Mouse (Mus musculus) yolk sac, embryonic 10.5 days (tissue): ENCODE measurements around the gene Nkain4.

Source experiments
- DNase-seq: peaks from one replicate; pipeline ENCODE4 v3.0.0-alpha.2; 2017; ENCODE audit warnings: low spot score

The Nkain4 gene

DNA sequence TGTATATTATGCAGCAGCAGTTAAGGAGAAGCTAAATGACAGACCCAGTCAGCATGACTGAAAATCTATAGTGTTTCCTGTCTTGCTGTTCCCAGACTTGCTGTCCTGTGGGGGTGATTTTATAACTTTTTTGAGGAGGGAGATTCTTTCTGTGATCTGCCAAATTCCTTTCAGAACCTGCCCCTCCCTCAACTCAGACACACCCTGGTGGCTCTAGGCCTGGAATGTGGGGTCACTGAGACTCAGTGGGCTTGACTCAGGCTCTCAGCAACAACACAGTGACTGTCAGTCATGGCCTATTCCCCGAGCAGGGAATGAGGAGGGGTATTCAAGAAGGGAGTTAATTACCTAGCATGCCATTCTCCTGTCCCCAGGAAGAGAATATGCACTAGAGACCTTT is 4.6 kb downstream of the Nkain4 start:
- no peak for DNase-seq

DNA sequence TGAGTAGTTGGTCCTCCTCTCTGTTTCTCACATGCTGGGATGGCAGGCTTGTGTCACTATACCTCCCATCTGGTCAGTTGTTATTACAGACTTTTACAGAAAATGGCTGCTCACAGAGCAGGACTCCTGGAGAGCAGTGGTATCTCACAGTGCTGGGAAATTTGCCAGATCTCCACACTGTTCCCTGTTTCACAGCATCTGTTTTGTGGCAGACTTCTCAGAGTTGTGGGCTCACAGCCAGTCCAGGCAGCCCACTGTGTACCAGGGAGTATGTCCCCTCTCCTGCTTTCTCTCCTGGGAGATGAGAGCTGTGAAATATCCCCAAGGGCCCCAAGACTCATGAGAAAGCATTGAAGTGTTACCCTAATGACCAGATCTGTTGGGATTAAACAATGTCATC is 12.6 kb downstream of the Nkain4 start:
- DNase-seq, result no peak

DNA sequence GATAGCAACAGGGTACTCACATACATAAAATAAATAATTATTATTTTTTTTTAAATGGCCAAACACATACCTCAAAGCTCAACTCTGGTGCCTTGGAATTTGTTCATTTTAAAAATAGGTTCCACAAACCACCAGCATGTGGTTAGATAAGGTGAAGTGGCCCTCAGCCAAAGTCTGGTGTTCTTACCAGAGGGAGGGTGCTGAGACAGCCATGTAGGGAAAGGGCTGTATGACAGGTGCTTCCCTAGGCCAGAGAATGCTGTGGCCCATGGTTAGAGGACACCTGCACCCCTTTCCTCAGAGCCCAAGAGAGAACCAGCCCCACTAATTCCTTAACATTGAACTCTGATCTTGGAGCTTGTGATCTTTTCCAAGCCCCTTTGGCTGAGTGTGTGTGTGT is 14.3 kb downstream of the Nkain4 start:
- no peak for DNase-seq

DNA sequence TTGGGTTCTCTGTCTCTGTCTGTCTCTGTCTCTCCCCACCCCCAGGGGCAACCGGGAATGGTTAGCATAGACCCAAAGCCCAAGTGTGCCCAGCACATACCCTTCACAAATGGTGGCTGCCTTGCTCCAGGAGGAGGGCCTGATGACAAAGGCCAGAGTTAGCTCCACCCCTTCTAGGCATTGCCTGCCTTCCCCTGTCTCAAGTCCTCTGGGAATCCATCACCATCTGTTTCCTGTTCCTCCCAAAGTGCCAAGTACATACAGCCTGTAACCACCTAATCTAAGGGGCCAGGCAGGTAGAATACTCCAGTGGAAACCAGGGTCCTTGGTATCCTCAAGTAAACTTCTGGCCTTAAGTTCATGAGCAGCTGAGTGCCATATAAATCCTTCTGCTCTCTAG is 22.1 kb downstream of the Nkain4 start:
- no peak for DNase-seq

DNA sequence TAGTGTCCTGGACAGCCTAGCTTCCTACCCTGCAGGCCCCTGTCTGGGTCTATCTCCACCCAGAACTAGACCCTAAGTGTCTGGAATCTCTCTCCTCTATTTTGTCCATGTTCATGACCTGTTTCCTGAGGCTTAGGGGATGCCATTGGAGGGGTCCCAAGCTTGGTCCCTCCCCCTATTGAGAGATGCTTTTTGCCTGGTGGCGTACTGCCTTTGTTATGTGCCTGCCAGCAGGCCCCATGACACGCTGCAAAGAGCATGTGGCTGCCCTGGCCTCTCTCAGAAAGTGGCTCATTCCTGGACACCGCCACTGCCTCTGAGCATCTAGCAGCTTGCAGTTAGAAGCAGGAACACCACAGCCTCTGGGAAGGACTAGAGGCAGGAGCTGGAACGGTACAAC is 25.8 kb downstream of the Nkain4 start, which contains the start of gene Birc7:
TSS of gene Birc7 (plus strand) at position 301 of the 400 bp plus-strand sequence.
- DNase-seq, result no peak

DNA sequence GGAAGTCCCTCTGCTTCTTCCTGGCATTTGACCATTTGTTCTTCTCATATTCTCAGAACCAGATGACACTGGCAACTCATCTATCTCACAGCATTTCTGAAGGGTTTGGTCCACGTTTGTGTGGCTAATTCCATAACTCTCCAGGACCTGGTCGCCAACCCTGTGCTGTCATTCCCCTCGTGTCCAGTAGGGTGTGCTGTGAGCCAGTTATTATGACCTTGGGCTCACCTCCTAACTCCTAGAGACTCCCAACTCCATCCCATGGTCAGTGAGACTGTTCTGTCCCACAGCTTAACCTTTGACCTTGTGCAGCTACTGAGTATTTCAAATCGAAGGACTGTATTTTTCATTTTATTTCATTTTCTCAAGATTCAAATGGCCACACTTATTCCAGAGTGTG is 29.3 kb downstream of the Nkain4 start:
- peak; percentile 52 for DNase-seq

DNA sequence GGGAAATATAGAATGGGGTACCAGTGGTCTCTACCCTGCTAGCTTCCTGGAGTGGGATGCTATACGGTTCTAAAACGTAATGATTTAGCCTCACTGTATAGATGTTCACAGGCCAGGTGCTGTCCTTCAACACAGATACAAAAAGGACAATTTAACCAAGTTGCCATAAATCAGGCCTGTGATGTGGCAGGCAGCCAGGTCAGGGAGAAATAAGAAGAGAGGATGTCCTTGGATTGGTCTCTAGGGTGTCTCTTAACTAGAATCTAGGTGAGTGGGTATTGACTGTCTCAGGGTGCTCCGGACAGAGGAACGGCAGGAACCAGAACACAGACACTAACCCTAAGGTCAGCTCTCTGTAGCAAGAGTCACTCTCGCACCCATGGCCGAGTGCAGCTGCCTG is 31.8 kb downstream of the Nkain4 start:
- DNase-seq, result no peak

DNA sequence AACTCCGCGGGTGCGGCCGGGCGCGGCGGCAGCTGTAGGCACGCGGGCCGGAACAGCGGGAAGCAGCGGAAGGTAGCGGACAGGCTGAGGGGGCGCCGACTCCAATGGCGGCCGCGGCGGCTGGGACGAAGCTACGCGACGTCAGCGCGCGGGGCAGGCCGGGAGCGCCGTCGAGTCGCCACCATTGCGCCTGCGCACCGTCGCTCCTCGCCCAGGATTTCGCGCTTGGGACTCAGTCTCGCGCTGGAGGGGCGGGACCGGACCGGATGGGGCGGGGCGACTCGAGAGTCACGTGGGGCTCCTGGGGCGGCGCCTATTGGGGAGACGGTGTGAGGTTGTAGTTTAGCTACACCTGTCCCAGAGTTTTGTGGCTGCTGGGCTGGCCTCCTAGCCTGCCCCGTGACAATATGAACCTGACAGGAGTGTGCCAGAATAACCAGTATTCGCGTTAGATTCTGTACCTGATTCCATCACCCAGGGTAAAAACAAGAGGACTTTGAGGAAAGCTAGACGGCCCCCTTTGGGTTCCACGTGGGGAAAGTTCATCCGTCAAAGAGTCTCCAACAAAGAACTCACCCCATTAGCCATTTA is 33.6 kb downstream of the Nkain4 start, which contains the start of gene Ythdf1:
TSS of gene Ythdf1 (minus strand) at position 140 of the 591 bp plus-strand sequence.
- DNase-seq, result peak; percentile 96

DNA sequence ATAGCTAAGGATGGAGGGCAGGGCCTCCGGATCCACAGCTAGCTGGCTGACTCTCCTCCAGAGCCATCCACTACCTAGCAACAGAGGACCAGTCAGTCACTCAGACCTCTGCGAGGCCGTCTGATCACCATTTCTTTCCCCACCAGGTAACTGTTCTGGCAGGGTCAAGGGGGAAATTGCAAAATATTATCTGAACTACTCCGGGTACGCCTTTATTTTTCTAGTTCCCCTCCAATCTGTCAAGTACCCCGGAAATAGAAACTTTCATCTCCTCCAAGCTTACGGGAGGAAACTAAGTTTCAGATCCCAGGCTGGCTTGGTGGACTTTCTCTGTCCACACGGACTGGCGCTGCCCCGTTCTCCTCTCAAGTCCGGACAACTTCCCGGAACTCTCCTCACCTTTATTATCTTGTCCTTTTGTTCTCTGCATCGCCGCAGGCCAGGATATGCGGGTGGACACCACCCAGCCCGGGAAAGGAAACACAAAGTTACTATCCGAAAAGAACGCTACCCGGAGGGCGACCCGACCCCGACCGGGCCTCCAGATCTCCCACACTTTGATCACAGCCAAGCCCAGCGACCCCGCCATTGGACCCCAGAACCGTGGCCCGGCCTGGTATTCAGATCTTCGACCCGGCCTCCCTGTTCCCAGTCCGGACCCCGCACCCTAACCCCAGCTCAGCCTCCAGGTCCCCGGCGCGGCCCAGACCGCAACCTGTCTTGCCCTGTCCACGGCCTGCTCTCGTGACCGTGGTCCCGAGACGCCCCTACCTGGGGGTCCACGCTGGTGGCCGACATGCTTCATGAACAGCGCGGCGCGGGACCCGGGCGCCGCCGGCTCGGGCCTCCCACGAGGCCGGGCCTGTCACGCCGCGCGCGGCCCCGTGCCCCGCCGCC is 34.3 kb downstream of the Nkain4 start:
- DNase-seq, result no peak

DNA sequence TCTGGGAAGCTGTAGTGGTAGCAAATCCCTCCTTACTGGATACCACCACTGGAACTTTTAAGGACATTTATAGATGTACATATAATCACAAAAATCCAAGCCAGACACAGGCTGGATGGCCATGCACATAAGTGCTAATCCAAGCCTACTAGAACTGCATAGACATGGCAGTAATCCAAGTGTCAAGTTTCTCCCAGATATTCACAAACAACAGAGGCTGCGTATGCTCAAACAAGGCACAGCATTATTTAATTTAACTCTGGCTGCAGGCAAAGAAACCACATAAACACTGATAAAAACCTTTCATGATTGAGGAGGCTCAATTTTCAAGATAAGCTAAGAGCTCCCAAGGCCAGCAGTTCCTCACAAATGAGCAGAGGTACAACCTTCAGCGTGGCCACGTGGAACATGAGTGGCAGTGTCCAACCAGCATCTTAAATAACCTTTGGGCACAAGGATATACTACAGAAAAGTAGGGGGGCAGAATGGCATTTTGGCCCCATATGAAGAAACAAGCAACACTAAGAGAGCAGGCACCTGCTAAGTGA is 38.5 kb downstream of the Nkain4 start:
- DNase-seq, result no peak

DNA sequence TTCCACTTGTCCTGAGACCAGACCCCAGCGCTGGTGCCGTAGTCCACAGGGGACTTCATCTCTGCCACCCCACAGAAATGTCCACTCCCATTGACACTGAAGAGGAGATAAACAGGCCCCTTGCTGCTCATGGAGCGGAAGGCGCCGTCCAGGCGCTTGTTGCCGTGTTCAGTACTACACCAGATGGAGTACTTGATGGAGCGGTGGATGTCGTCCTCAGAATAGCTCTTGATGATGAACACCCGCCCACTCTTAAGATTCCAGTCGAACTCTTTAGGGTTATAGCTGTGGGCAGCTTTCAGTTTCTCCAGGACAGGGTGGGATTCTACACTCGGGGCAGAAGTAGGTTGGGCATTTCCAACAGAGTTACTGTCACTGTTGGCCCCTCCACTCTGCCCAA is 43.6 kb downstream of the Nkain4 start:
- DNase-seq, result no peak

DNA sequence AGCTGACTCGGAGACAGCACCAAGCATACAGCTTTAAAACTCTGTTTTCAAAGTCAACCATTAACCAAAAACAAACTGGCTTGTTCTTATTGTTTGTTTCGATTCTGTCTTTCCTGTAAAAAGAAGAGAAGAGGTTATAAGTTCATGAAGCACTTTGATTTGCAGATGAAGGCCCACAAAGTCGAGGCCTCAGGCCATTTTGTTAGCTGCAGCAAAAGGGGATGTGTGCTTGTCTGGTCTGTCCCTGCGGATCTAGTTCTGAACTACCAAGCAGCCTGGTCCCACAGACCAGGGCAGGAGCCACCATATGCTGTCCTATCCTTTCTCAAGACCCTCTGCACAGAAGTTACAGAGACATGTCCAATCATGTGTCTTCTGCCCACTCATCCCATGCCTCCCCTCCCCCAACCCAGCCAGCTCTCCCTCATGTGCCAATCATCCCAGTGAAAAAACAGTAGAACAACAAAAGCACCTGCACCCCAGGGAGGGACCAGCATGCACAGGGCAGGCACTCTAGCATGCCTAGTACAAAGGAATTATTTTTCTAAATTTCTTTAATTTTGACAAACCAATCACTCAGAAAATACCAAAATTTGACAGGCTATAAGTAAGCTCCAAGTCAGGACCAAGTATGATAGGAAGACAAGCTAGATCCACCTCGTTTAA is 48.8 kb downstream of the Nkain4 start:
- DNase-seq, result no peak

DNA sequence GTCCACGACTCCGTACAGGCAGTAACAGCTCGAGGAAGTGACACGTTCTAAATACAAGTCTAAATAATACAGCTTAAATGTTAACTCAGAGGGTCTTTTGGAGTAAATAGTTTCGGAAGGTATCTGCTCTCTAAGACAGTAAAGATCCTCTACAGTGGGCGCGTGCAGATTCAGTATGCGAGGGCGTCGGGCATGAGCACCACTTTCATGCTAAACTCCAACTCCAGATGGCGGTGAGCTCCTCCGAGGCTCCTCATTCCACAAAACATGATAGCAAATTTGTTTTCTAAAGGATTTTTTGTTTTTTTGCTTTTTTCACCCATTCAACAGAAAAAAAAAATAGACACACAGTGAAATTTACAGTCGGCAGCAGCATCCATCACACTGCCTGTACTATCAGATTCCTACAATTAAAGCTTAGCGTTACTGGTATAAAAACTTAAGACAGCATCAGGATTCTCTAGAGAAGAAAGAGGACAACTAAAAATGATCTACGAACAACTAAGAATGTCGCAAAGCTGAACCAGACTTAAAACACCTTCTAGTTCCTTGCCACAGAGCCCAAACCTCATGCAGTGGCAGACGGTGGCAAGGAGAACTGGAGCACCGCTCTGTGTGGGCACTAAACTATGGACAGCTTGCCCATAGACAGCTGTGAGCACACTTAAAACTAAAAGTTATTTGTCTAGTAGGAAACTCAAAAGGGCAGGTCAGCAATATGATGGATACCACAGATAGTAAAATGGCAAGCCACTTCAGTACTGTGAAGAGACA is 49.9 kb downstream of the Nkain4 start:
- DNase-seq, result no peak

DNA sequence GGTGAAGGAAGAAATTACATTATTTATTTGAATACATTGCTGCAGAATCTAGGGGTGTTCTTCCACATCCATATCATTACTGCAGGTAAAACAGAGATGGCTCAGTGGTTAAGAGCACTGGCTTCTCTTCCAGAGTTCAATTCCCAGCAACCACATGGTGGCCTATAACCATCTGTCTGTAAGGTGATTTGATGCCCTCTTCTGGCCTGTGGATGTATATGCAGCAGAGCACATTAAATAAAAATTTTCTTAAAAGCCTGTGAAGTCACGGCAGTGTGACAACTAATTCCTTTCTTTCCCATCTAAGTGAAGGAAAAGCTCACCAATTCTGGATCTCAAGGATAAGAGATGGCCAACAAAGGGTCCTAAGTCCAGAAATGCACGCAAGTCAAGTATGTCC is 52.4 kb downstream of the Nkain4 start:
- DNase-seq, result no peak

DNA sequence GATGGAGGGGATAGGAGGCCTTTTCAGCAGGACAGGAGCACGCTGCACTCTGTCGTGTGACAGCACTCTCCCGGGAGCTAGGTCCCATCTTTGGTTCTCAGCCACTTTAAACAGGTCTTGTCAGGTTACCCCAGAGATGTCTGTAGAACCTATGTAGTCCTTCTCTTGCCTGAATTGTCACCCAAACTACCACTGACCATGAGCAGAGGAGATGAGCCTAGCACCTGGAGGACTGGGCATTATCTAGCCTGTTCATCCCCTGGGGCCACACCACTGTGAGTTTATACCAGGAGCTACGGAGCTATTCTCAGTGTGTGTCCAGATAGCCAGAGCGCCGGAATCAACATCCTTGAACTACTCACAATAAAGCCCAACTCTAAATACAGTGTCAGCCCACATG is 56.6 kb downstream of the Nkain4 start:
- no peak for DNase-seq

DNA sequence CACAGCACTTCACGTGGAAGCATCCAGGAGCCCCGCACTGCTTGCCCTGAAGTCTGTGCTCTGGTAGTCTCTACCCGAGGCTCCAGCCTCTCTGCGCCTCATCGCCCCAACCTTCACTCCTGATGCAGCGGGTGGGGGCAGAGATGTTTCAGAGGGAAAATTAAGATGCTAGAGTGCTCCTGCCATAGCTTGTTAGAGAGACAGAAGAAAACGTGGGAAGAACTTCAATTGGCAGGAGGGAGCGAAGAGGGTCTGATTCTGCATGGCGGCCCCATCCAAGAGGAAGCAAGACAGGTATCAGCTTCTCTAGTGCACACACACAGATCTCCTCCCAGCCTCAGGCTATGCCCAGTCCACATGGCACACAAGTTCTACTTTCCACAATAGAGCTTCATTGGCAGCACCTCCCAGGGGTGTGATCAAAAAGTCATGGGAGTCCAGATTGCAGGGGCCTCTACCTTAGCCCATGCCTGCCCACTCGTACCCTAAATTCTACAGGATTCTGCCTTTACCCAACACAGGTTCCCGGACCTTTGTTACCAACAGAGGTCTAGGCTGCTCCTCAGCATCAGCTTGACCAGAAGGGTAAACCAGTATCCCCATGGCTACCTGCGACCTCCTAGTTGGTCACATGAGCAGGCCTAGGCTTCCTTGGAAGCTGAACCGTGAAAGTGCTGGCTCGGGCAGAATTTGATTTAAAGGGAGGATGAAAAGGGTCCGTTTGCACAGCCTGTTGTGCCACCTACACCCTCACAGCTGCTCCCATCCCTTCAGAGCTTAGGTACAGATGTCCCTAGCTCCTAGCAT is 57.5 kb downstream of the Nkain4 start:
- no peak for DNase-seq

DNA sequence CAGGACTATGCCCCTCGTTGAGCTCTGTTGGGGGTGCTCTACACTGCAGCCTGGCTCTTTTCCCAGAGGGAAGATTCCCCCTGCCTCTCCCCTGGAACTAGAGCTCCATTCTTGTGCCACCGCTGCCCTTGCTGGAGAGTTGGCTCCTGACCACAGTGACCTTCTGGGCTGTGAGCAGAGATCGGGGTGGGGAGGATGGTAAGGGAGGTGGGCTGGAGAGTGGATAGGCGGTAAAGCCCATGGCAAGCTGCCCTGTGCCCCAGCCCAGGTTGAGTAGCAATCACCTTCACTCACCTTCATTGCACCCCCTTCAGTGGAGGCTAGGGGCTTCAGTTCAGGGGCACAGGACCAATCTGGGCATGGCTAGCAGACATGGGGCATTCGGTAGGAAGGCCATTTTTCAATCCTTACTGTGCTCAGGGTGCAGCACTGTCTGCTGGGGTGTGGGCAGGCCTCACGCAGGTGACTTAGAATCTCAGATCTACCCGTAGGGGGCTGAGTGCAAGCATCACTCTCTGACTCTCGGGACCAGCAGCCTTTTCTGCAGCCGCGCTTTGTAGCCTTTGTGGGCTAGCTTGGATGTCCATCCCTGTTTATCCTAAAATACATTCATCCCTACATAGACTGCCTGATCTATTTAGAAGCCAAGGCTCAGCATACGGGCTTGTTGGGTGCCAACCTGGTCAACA is 58.5 kb downstream of the Nkain4 start:
- DNase-seq, result no peak

DNA sequence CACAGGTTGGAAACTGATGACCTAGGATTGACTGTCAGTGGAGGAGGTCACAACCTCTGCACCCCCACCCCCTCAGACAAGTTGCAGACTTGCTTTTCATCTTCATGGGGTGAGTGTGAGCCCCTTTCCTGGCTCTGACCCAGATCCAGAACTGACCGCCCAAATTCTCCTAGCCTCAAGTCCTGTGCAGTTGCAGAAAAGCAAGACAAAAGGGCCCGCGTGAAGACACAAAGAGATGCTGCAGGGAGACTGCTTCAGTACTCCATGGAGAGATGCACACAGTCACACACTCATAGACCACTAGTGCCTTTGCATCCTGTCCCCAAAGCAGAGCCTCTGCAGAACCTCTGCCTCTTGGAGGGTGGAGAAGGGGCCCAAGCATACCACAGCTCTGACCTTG is 59.2 kb downstream of the Nkain4 start:
- no peak for DNase-seq

DNA sequence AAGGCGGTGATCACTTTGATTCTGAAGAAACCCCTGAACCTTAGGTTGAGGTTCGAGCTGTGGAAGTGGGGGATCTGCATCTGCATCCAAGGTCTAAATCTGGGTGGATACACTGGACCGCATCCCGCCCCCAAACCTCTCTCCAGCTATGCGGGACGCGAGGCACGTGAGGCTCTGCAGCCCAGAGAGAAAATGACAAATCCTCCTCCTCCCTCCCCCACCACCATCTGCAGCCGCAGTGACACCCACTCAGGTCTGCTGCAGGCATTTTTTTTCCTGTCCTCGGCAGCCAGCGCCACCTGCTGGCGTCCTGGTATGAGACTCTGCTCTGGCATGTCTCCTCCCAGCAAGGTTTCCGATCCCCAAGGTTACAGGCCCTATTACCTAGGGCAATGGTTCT is 59.8 kb downstream of the Nkain4 start:
- DNase-seq, result peak; percentile 54

DNA sequence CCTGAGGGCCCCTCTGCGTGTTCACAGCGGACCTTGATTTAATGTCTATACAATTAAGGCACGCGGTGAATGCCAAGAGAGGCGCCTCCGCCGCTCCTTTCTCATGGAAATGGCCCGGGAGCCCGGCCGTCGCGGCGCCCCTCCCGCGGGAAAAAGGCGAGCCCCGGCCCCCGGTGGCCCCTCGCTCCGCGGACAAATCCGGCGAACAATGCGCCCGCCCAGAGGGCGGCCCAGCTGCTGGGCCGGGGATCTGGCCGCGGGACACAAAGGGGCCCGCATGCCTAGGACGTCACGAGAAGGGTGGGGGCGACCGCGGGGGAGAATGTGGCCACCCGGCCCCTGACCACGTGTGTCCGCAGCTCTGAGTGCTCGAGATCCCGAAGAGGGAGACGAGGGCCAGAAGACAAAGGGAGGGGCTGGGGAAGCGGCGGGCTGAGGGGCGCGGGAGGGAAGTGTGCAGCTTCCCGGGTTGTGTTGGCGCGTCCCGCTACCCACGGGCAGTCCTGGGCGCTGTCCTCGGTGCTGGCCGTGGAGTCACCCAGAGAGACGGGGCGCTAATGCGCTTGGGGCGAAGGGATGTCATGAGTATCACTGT is 60.4 kb downstream of the Nkain4 start:
- DNase-seq, result no peak
